29 mouse cellular contexts compared by ENCODE assay signal in the genomic region with DNA sequence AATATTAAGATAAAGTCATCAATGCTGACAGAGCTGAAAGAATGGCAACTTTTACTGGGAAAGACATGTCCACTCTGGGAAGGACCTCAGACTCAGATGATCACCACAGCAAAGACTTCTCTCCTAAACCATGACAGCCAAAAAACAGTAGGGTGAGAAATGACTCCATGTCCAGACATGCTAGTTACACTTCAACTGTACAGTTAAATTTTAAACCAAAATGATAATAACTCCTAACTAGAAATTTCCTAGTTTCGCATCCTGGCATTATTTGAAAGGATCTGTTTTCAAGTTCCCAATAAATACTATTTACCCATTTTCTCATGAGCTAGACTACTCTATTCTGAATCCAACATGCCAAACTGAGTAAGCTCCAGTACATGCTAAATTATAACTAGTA. TPM values are rescaled to one million over a fixed set of nuclear protein-coding genes. Genes with fewer than 3 reads are reported as not detected.
DNase-seq lines count a peak whose midpoint lies in the region; ATAC-seq and TF ChIP-seq lines count a peak whose summit lies in the region.
"Had no signal": no experiment of that assay in that cellular context is flagged by ENCODE, and none has a peak within 500 bp of the region (broad histone marks: within the 10 kb centered on the region; RNA-seq: fewer than 3 reads in every experiment).

No protein-coding gene starts in this region.

- WGBS in cerebellum, adult 2 months, result 98% methylated on average over 1 of the region's 1 CpGs
- 86% methylated on average over 1 of the region's 1 CpGs for WGBS in heart, embryonic 14.5 days
- WGBS in liver, adult 2 months, result 24% methylated on average over 1 of the region's 1 CpGs
- WGBS in macrophage (ENCODE audit: missing documents), result 100% methylated on average over 1 of the region's 1 CpGs

- H3K79me2 ChIP-seq in liver, adult 2 months (ENCODE audit: control insufficient read depth, insufficient read depth, low read length), result peaks cover 42% of the 10 kb centered on the region
- H3K79me2 ChIP-seq in macrophage (ENCODE audit: inconsistent target), result peaks cover 79% of the 10 kb centered on the region

- TF ChIP-seq POLR2A in cerebellum, adult 2 months (IDR thresholded peaks at IDR 0.05; ENCODE audit: borderline replicate concordance, insufficient read depth, low read length), result no peak
- no peak for TF ChIP-seq POLR2A in liver, adult 2 months (IDR thresholded peaks at IDR 0.05; ENCODE audit: extremely low read depth, insufficient read depth, low read length)

- H3K9me3 ChIP-seq in heart, embryonic 14.5 days (ENCODE audit: control insufficient read depth, low read length), result no peaks in the 10 kb centered on the region
- H3K9me3 ChIP-seq: G1E; hindbrain, embryonic 10.5 days; limb, embryonic 12.5 days; liver, embryonic 15.5 days; midbrain, embryonic 10.5 days; midbrain, embryonic 15.5 days; neural tube, embryonic 15.5 days had no signal

- no peak for DNase-seq in cerebellum, adult 2 months
- DNase-seq in cerebellum, adult 18-20 months, result no peak
- DNase-seq in heart, postnatal 14 days, result no peak
- peak; percentile 92 for DNase-seq in liver, adult 2 months (ENCODE audit: extremely low read depth, low read depth, low spot score)
- no peak for DNase-seq in liver
- DNase-seq in adrenal gland, postnatal 4 days (ENCODE audit: low spot score in 2 of 2), result no peak
- DNase-seq: adrenal gland, adult 8-10 months; gastrocnemius, postnatal 10 days; kidney, adult 18-20 months; kidney, postnatal 10 days; layer of hippocampus, adult 9-11 months; lung, postnatal 4 days; right cerebral cortex, postnatal 25 days; thymus, adult 18-20 months; thymus, postnatal 25 days had no signal

- H3K4me1 ChIP-seq in cerebellum, adult 2 months (ENCODE audit: control insufficient read depth, insufficient read depth, low read length), result peaks cover 9% of the 10 kb centered on the region; the same call in 1 of the 2 replicates
- peaks cover 23 to 50% of the 10 kb centered on the region in 2 experiments for H3K4me1 ChIP-seq in heart, embryonic 14.5 days (ENCODE audit: control insufficient read depth in 2 of 2, insufficient read depth in 2 of 2, low read length in 2 of 2)
- H3K4me1 ChIP-seq in liver, adult 2 months (ENCODE audit: control insufficient read depth, insufficient read depth, low read length), result peaks cover 46% of the 10 kb centered on the region

- H3K27ac ChIP-seq in cerebellum, adult 2 months (ENCODE audit: insufficient read depth, low read length), result peak overlapping the region; percentile 30; the same call in 1 of the 2 replicates
- peak overlapping the region in 1 of 2 experiments; percentile 64; a peak in 2 of 4 replicates for H3K27ac ChIP-seq in heart, embryonic 14.5 days (replicated peaks in 1 of 2; ENCODE audit: control insufficient read depth in 1 of 2, insufficient read depth in 1 of 2, low read depth in 2 of 2, low read length in 2 of 2)
- H3K27ac ChIP-seq in liver, adult 2 months (replicated peaks; ENCODE audit: insufficient read depth, low read depth, low read length), result peak overlapping the region; percentile 83
- peak overlapping the region; percentile 90 for H3K27ac ChIP-seq in macrophage
- H3K27ac ChIP-seq: hindbrain, embryonic 10.5 days; limb, embryonic 12.5 days; midbrain, embryonic 10.5 days; midbrain, embryonic 15.5 days; neural tube, embryonic 15.5 days; stomach, postnatal 0 days had no signal

- H3K36me3 ChIP-seq in heart, embryonic 14.5 days (ENCODE audit: control insufficient read depth, insufficient read depth, low read length), result peaks cover 26% of the 10 kb centered on the region; the same call in 1 of the 2 replicates
- H3K36me3 ChIP-seq in liver, adult 2 months (ENCODE audit: control insufficient read depth, insufficient read depth, low read length), result peaks cover 16% of the 10 kb centered on the region
- H3K36me3 ChIP-seq in macrophage (ENCODE audit: inconsistent target), result peaks cover 11% of the 10 kb centered on the region; the same call in 1 of the 2 replicates

- H3K9ac ChIP-seq in heart, embryonic 14.5 days (ENCODE audit: low read length), result no peak overlapping the region
- peak overlapping the region; percentile 23; the same call in 1 of the 2 replicates for H3K9ac ChIP-seq in liver, adult 2 months (ENCODE audit: low read depth, low read length)
- H3K9ac ChIP-seq: limb, embryonic 12.5 days; liver, embryonic 15.5 days; midbrain, embryonic 15.5 days; neural tube, embryonic 15.5 days had no signal

- TF ChIP-seq CTCF in cerebellum, adult 2 months (IDR thresholded peaks at IDR 0.05; ENCODE audit: borderline replicate concordance, insufficient read depth, low read depth, low read length), result no peak
- no peak for TF ChIP-seq CTCF in liver, adult 2 months (IDR thresholded peaks at IDR 0.05; ENCODE audit: low read depth, low read length)

- H3K27me3 ChIP-seq in cerebellum, adult 2 months (ENCODE audit: control insufficient read depth, insufficient read depth, low read length), result no peaks in the 10 kb centered on the region
- H3K27me3 ChIP-seq in heart, embryonic 14.5 days (ENCODE audit: control insufficient read depth, insufficient read depth, low read length), result no peaks in the 10 kb centered on the region
- H3K27me3 ChIP-seq in liver, adult 2 months (ENCODE audit: control insufficient read depth, insufficient read depth, low read length), result no peaks in the 10 kb centered on the region
- H3K27me3 ChIP-seq: limb, embryonic 12.5 days; liver, embryonic 15.5 days; midbrain, embryonic 15.5 days; neural tube, embryonic 15.5 days had no signal

- no peak overlapping the region for H3K4me3 ChIP-seq in cerebellum, adult 2 months (replicated peaks; ENCODE audit: insufficient read depth, low read depth, low read length)
- no peak overlapping the region for H3K4me3 ChIP-seq in heart, embryonic 14.5 days (ENCODE audit: control insufficient read depth in 1 of 2, insufficient read depth in 1 of 2, low read depth in 1 of 2, low read length in 2 of 2)
- no peak overlapping the region for H3K4me3 ChIP-seq in liver, adult 2 months (ENCODE audit: insufficient read depth, low read depth, low read length)
- H3K4me3 ChIP-seq in macrophage (ENCODE audit: inconsistent target), result no peak overlapping the region
- H3K4me3 ChIP-seq: erythroblast, embryonic 14.5 days; hindbrain, embryonic 10.5 days; limb, embryonic 12.5 days; liver, embryonic 15.5 days; midbrain, embryonic 10.5 days; midbrain, embryonic 15.5 days; neural tube, embryonic 15.5 days had no signal

- no peak for ATAC-seq in heart, embryonic 14.5 days (ENCODE audit: insufficient number of reproducible peaks, insufficient read depth, low FRiP score, low read depth)
- ATAC-seq: forebrain, embryonic 16.5 days; hindbrain, embryonic 16.5 days; midbrain, embryonic 15.5 days had no signal

- peak overlapping the region; percentile 3; the same call in 1 of the 2 replicates for H3K4me2 ChIP-seq in heart, embryonic 14.5 days (ENCODE audit: low read length)
- H3K4me2 ChIP-seq: heart, embryonic 11.5 days; limb, embryonic 12.5 days; liver, embryonic 15.5 days; midbrain, embryonic 15.5 days; neural tube, embryonic 15.5 days had no signal

- intact Hi-C loops in heart, postnatal 14 days (cut with DNase I), result no loop called here

RNA-seq across cellular contexts. Expression of gene Otulin, which starts 4.2 kb away (rescaled TPM):
- 26.0 and 26.6 TPM in 2 replicates for polyA plus RNA-seq in cerebellum, adult 2 months (2012; rRNA removed)
- 37.4 and 38.1 TPM in 2 replicates for polyA plus RNA-seq in heart, embryonic 14.5 days (2014; fragmentation: Nextera tagmentation; extraction: Ambion mirVana)
- total RNA-seq in heart, postnatal 14 days (2021), result 10 to 100 TPM; 25.9 to 26.4 TPM
- total RNA-seq in liver, adult 2 months (2014; rRNA removed), result 29.7 and 33.4 TPM in 2 replicates
- polyA plus RNA-seq in liver, adult 2 months (2012; rRNA removed), result 49.3 and 58.0 TPM in 2 replicates
- 100 to 1,000 TPM in 2 of 26 experiments, 10 to 100 TPM in 24; 33.5 to 108 (median 60.6) TPM for total RNA-seq in macrophage (2018; cell fraction: chromatin; rRNA removed)
- total RNA-seq in macrophage (2018; cell fraction: cytosol; rRNA removed), result 10 to 100 TPM; 41.1 to 67.8 (median 52.0) TPM
- 100 to 1,000 TPM in 3 of 26 experiments, 10 to 100 TPM in 23; 40.5 to 114 (median 67.3) TPM for total RNA-seq in macrophage (2018; cell fraction: nucleus; rRNA removed)
- 43.1 to 52.3 TPM (median 48.8 TPM) in 3 replicates for polyA plus RNA-seq in macrophage (2018)
- total RNA-seq in adrenal gland, postnatal 4 days (2021), result 10 to 100 TPM; 42.7 to 43.5 TPM

RNA-seq across cellular contexts. Expression of gene Otulinl, which starts 55.1 kb away (rescaled TPM):
- 5.4 and 6.5 TPM in 2 replicates for polyA plus RNA-seq in cerebellum, adult 2 months (2012; rRNA removed)
- 4.4 and 4.7 TPM in 2 replicates for polyA plus RNA-seq in heart, embryonic 14.5 days (2014; fragmentation: Nextera tagmentation; extraction: Ambion mirVana)
- 1 to 10 TPM; 2.0 to 2.7 TPM for total RNA-seq in heart, postnatal 14 days (2021)
- 2.1 and 3.4 TPM in 2 replicates for total RNA-seq in liver, adult 2 months (2014; rRNA removed)
- polyA plus RNA-seq in liver, adult 2 months (2012; rRNA removed), result 0.36 and 0.78 TPM in 2 replicates
- total RNA-seq in macrophage (2018; cell fraction: chromatin; rRNA removed), result 100 to 1,000 TPM in 8 of 26 experiments, 10 to 100 TPM in 18; 19.8 to 170 (median 74.5) TPM
- total RNA-seq in macrophage (2018; cell fraction: cytosol; rRNA removed), result 100 to 1,000 TPM in 9 of 26 experiments, 10 to 100 TPM in 17; 38.0 to 139 (median 90.4) TPM
- 100 to 1,000 TPM in 12 of 26 experiments, 10 to 100 TPM in 14; 31.4 to 206 (median 98.5) TPM for total RNA-seq in macrophage (2018; cell fraction: nucleus; rRNA removed)
- 61.1 to 168 TPM (median 87.5 TPM) in 3 replicates for polyA plus RNA-seq in macrophage (2018)
- 1 to 10 TPM; 6.2 to 8.3 TPM for total RNA-seq in adrenal gland, postnatal 4 days (2021)
- total RNA-seq: G1E had no signal
- polyA plus RNA-seq: G1E had no signal
